17 mouse cellular contexts compared by ENCODE assay signal in genomic region chr15:78049933-78050332, GRCm38 (mm10).
"Had no signal": no experiment of that assay in that cellular context is flagged by ENCODE, and none has a peak within 500 bp of the region (broad histone marks: within the 10 kb centered on the region; RNA-seq: fewer than 3 reads in every experiment).

No protein-coding gene starts in this region.

- ATAC-seq: hindbrain, postnatal 0 days; intestine, embryonic 16.5 days; liver, embryonic 12.5 days had no signal

- DNase-seq: gastrocnemius, postnatal 14 days; gastrocnemius, postnatal 36 days; heart, adult 11 months; heart, adult 2 months; heart, postnatal 14 days; heart, postnatal 36 days; kidney, adult 11 months; kidney, adult 2 months; kidney, adult 9 months; kidney, postnatal 14 days; kidney, postnatal 36 days; layer of hippocampus, adult 9-11 months; layer of hippocampus, postnatal 36 days; left cerebral cortex, postnatal 4 days had no signal
